Mouse (Mus musculus) liver, adult 2 months (tissue): Measurements from ENCODE around the gene Neto2. TPM values are rescaled to one million over a fixed set of nuclear protein-coding genes. Genes with fewer than 3 reads are reported as not detected.

Experiments
- DNase-seq: peaks from one replicate; pipeline ENCODE4 v3.0.0-alpha.2; 2011; ENCODE audit warnings: low read depth, low spot score; ENCODE audit errors: extremely low read depth
- H3K27ac ChIP-seq: fragments of 200-500 bp; replicated peaks from 2 replicates; pipeline ENCODE4 v1.5.1; 2012; ENCODE audit warnings: low read depth, mild to moderate bottlenecking, control low read depth, inconsistent platforms, low read length; ENCODE audit not compliant: insufficient read depth
- H3K27me3 ChIP-seq: fragments of 200-500 bp; 2 replicates; pipeline ENCODE4 v1.6.1; 2012; ENCODE audit warnings: mild to moderate bottlenecking, moderate library complexity, low read length, inconsistent platforms; ENCODE audit not compliant: control insufficient read depth, insufficient read depth
- H3K36me3 ChIP-seq: fragments of 200-500 bp; 2 replicates; pipeline ENCODE4 v1.6.1; 2012; ENCODE audit warnings: low read length, inconsistent platforms; ENCODE audit not compliant: control insufficient read depth, insufficient read depth
- H3K4me1 ChIP-seq: fragments of 200-500 bp; 2 replicates; pipeline ENCODE4 v1.6.1; 2011; ENCODE audit warnings: low read length; ENCODE audit not compliant: control insufficient read depth, insufficient read depth
- H3K4me3 ChIP-seq: fragments of 200-500 bp; 2 replicates; pipeline ENCODE4 v1.5.1; 2011; ENCODE audit warnings: low read depth, mild to moderate bottlenecking, control low read depth, low read length, moderate library complexity; ENCODE audit not compliant: insufficient read depth
- H3K79me2 ChIP-seq: fragments of 200-500 bp; 2 replicates; pipeline ENCODE4 v1.6.1; 2012; ENCODE audit warnings: inconsistent platforms, mild to moderate bottlenecking, low read length, moderate library complexity; ENCODE audit not compliant: control insufficient read depth, insufficient read depth
- H3K9ac ChIP-seq: fragments of 200-500 bp; 2 replicates; pipeline ENCODE4 v1.6.1; 2012; ENCODE audit warnings: low read depth, mild to moderate bottlenecking, control low read depth, inconsistent platforms, low read length
- CTCF ChIP-seq: fragments of 200-500 bp; IDR thresholded peaks from 2 replicates; pipeline ENCODE4 v1.5.1; 2011; ENCODE audit warnings: low read depth, low read length, control low read depth
- POLR2A ChIP-seq: fragments of 200-500 bp; IDR thresholded peaks from 2 replicates; pipeline ENCODE4 v1.6.1; 2011; ENCODE audit warnings: low read length, control low read depth; ENCODE audit not compliant: insufficient read depth; ENCODE audit errors: extremely low read depth
- WGBS: fragments of 180-500 bp; shearing (Covaris S2); methylation state at CpG from one replicate; pipeline ENCODE4 v1.1.7; 2018; 5-methylcytosine and 5-hydroxymethylcytosine counted together
- polyA plus RNA-seq: library from polyadenylated mRNA; depleted of rRNA; stranded (reverse); fragments of >200 nt; gene quantifications from 2 replicates; pipeline ENCODE4 v1.2.3, GENCODE M21; 2012; rRNA removed
- total RNA-seq: library from RNA; depleted of rRNA; stranded (reverse); fragments of >200 nt; gene quantifications from 2 replicates; pipeline ENCODE4 v1.2.3, GENCODE M21; 2014; rRNA removed

Neto2 gene
- total and polyA plus RNA-seq, 2 experiments: 0.02 to 0.18 TPM

DNA sequence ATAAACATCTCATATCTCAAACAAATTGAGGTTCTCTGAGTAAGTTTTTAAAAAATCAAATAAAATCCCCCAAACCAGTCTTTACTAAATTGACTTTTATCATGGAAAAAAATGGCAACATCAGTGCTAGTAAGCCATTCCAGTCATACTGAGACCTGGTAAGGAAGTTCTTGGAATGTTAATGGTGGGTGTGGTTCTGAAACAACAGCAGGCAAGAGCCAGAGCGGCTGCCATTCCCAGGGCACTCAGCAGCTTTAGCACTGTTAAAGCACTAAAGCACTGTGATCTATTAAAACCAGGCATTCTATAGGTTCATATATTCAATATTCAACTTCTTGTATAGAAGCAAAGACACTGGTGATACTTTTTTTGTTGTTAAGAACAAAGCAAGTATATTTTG is 110.5 kb downstream of the Neto2 start:
- H3K36me3 ChIP-seq: no peaks in the 10 kb centered on the region
- peaks cover 3% of the 10 kb centered on the region; the same call in 1 of the 2 replicates for H3K4me1 ChIP-seq
- H3K79me2 ChIP-seq: no peaks in the 10 kb centered on the region
- no peak overlapping the region for H3K27ac ChIP-seq
- no peaks in the 10 kb centered on the region for H3K27me3 ChIP-seq
- no peak overlapping the region for H3K9ac ChIP-seq
- WGBS: 100% methylated on average over 1 of the region's 1 CpGs
- no peak for TF ChIP-seq POLR2A
- TF ChIP-seq CTCF: no peak
- no peak overlapping the region for H3K4me3 ChIP-seq
- DNase-seq: no peak

DNA sequence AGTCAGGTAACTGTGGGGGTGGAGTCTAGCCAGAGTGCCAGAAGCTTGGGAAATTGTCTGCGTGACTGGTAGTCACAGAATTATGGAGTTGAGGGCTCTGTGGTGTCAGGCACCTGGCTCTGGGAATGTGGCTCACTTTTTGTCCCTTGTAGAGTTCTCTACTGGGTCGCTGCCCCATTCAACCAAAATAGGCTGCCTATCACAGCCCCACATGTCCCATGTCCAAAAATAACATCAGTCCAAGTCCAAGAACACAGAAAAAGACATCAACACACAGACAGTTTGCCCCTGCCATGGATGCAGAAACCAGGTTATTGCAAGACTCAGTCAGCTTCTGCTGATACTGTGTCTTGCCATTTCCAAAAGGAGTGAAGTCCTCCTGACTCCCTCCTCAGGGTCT is 112.1 kb downstream of the Neto2 start:
- H3K27me3 ChIP-seq: no peaks in the 10 kb centered on the region
- H3K27ac ChIP-seq: no peak overlapping the region
- H3K4me3 ChIP-seq: no peak overlapping the region
- no peak for DNase-seq
- H3K79me2 ChIP-seq: no peaks in the 10 kb centered on the region
- H3K36me3 ChIP-seq: no peaks in the 10 kb centered on the region
- WGBS: 91% methylated on average over 2 of the region's 2 CpGs
- TF ChIP-seq CTCF (no peak), POLR2A (no peak)
- H3K4me1 ChIP-seq: no peaks in the 10 kb centered on the region
- H3K9ac ChIP-seq: no peak overlapping the region

Other genes with a start within 250 kb of the Neto2 start
- 345 and 351 TPM in 2 replicates for gene Gpt2, start 208.3 kb downstream of the Neto2 start, total RNA-seq
- gene Gpt2, start 208.3 kb downstream of the Neto2 start, polyA plus RNA-seq: 135 and 180 TPM in 2 replicates
- gene Dnaja2, start 145.6 kb downstream of the Neto2 start, total RNA-seq: 53.1 and 65.8 TPM in 2 replicates
- 10.4 and 15.3 TPM in 2 replicates for gene Dnaja2, start 145.6 kb downstream of the Neto2 start, polyA plus RNA-seq
- 59.7 and 68.0 TPM in 2 replicates for gene Itfg1, start 140.0 kb upstream of the Neto2 start, total RNA-seq
- gene Itfg1, start 140.0 kb upstream of the Neto2 start, polyA plus RNA-seq: 13.0 and 16.1 TPM in 2 replicates
- 17.0 and 25.7 TPM in 2 replicates for gene Phkb, start 140.0 kb upstream of the Neto2 start, total RNA-seq
- gene Phkb, start 140.0 kb upstream of the Neto2 start, polyA plus RNA-seq: 4.1 and 4.7 TPM in 2 replicates